Mouse (Mus musculus) stomach, embryonic 15.5 days (tissue): ENCODE measurements around the gene Macrod2. TPM values are rescaled to one million over a fixed set of nuclear protein-coding genes. Genes with fewer than 3 reads are reported as not detected.

ENCODE experiments used
- ATAC-seq: fragments of 200-750 bp; cut with Nextera tagmentation; 2 replicates; pipeline ENCODE4 v1.8.0; 2017; ENCODE audit warnings: low read depth, moderate number of reproducible peaks, moderate TSS enrichment; ENCODE audit not compliant: insufficient read depth, low FRiP score
- H3K27ac ChIP-seq: fragments of 300-500 bp; sonication (generic); 2 replicates; pipeline ENCODE4 v1.5.1; 2015; ENCODE audit warnings: mild to moderate bottlenecking, inconsistent platforms
- H3K27me3 ChIP-seq: fragments of 300-500 bp; sonication (generic); replicated peaks from 2 replicates; pipeline ENCODE4 v1.6.1; 2015; ENCODE audit warnings: inconsistent platforms
- H3K36me3 ChIP-seq: fragments of 300-500 bp; sonication (generic); 2 replicates; pipeline ENCODE4 v1.6.1; 2015; ENCODE audit warnings: inconsistent platforms
- H3K4me1 ChIP-seq: fragments of 300-500 bp; sonication (generic); 2 replicates; pipeline ENCODE4 v1.6.1; 2015; ENCODE audit warnings: inconsistent platforms
- H3K4me2 ChIP-seq: fragments of 300-500 bp; sonication (generic); 2 replicates; pipeline ENCODE4 v1.6.1; 2015; ENCODE audit warnings: mild to moderate bottlenecking, inconsistent platforms
- H3K4me3 ChIP-seq: fragments of 300-500 bp; sonication (generic); replicated peaks from 2 replicates; pipeline ENCODE4 v1.5.1; 2015; ENCODE audit warnings: inconsistent platforms
- H3K9ac ChIP-seq: fragments of 300-500 bp; sonication (generic); 2 replicates; pipeline ENCODE4 v1.6.1; 2015; ENCODE audit warnings: inconsistent platforms
- H3K9me3 ChIP-seq: fragments of 300-500 bp; sonication (generic); 2 replicates; pipeline ENCODE4 v1.6.1; 2016; ENCODE audit warnings: inconsistent platforms
- WGBS: fragments of 180-500 bp; shearing (Covaris S2); methylation state at CpG from one replicate; pipeline ENCODE4 v1.1.7; 2015; 5-methylcytosine and 5-hydroxymethylcytosine counted together
- polyA plus RNA-seq: library from polyadenylated mRNA; unstranded; fragments of >200 nt; fragmentation: Nextera tagmentation; extraction: Ambion mirVana; gene quantifications from 2 replicates; pipeline ENCODE4 v1.2.1, GENCODE M21; 2015

Macrod2 gene
- polyA plus RNA-seq, 1 experiment from 2014 or later, result 40.8 TPM

DNA sequence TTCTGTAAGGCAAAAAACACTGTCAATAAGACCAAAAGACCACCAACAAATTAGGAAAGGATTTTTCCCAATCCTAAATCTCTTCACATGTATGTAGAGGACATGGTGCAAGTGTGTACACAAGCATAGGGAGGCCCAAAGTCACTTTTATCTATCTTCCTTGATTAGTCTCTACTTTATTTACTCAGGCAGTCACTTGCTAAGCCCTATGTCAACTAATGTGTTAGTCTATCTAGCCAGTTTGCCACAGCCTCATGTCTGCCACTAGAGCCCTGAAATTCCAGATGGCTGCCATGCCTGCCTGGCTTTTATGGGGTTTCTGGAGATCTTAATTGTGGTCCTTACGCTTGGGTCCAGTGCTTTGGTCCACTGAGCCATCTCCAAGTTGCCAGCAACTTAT lies 1483.4 kb downstream of the Macrod2 start:
- Histone ChIP-seq H3K36me3 (no peaks in the 10 kb centered on the region), H3K9me3 (no peaks in the 10 kb centered on the region), H3K4me3 (no peak overlapping the region), H3K4me1 (no peaks in the 10 kb centered on the region), H3K27ac (no peak overlapping the region), H3K4me2 (no peak overlapping the region), H3K27me3 (no peaks in the 10 kb centered on the region), H3K9ac (no peak overlapping the region)
- ATAC-seq, result peak; percentile 27; the same call in 1 of the 2 replicates
- 71% methylated on average over 1 of the region's 1 CpGs for WGBS

DNA sequence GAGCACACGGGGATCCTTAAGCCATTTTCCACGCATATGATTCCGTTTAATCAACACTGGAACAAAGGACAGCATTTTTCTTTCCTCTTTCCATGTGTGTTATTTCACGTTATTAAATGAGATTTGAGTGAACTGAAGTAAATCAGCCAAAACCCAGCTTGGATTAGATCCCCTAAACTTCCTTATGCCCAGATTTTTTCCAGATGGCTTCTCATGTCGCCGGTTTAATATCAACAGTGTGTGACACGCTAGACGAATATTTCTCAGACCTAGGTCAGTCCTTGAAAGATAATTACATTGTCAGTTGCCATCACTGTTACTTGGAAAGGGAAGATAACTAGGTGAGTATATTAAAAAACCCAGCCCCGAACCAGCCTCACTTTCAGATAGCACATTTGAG lies 1484.6 kb downstream of the Macrod2 start:
- ATAC-seq, result no peak
- H3K4me2 ChIP-seq, result no peak overlapping the region; the same call in 1 of the 2 replicates

DNA sequence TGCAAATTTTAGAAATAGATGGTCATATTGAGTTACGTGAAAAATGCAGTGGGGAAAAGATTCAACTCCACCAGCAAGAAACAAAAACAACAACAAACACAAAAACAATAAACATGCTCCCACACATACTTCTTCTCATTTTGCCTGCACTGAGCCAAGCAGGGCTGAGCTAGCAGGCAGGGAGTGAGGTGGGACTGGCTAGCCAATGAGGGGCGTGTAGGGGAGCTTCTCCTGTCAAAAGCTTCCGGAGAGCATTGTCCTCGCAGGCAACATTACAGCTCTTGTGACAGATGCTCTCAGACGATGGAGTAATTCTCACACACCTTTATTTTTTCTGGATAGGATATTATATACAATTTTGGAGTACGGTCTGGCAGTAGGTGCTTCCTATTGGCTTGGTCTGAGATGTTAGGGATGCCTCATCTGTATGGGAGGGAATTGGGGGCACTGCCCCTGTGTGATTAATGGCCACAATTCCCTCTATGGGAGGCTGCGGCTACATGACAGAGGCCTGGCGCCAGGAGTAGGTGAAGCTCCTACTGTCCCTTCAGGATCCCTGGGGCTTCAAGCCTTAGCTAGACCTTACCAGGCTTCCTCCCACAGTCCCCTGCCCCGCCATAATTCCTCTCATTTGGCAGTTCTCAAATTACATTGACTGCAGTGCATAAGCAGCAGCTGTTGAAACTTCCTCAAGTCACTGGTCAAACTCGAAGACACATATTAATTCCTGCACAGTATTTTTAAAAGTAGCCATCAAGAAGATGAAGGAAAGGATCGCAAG lies 1491.8 kb downstream of the Macrod2 start:
- no peaks in the 10 kb centered on the region for H3K9me3 ChIP-seq
- no peak overlapping the region for H3K4me2 ChIP-seq
- H3K27ac ChIP-seq, result no peak overlapping the region
- no peak overlapping the region for H3K4me3 ChIP-seq
- no peak for ATAC-seq
- no peaks in the 10 kb centered on the region for H3K27me3 ChIP-seq
- no peaks in the 10 kb centered on the region for H3K36me3 ChIP-seq
- H3K4me1 ChIP-seq, result no peaks in the 10 kb centered on the region
- WGBS, result 66% methylated on average over 11 of the region's 11 CpGs
- H3K9ac ChIP-seq, result no peak overlapping the region

More for the DNA sequence above, 1484.6 kb downstream of the Macrod2 start:
- Histone ChIP-seq H3K4me3 (no peak overlapping the region), H3K27me3 (no peaks in the 10 kb centered on the region), H3K27ac (peak overlapping the region; percentile 51; the same call in 1 of the 2 replicates), H3K4me1 (no peaks in the 10 kb centered on the region), H3K9ac (no peak overlapping the region), H3K9me3 (no peaks in the 10 kb centered on the region), H3K36me3 (no peaks in the 10 kb centered on the region)
- 37% methylated on average over 9 of the region's 9 CpGs for WGBS

DNA sequence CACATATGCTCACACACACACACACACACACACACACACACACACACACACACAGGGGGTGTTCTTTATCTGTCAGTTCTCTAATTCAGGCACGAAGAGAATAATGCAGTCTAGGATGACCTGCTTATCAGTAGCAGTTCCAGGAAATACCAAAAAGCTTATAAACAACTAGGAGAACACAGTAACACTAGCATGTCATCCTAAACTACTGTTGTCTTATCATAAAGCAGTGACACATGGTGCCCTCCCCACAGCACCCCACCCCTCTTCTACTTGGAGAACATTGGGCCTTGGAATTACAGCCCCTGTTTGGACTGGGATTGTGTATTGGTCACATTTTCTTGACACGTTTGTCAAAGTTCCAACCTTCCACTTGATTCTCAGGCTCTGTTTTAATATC lies 1494.4 kb downstream of the Macrod2 start:
- H3K27ac ChIP-seq, result no peak overlapping the region
- no peaks in the 10 kb centered on the region for H3K36me3 ChIP-seq
- ATAC-seq, result no peak
- no peak overlapping the region for H3K9ac ChIP-seq
- no peak overlapping the region for H3K4me2 ChIP-seq
- no peaks in the 10 kb centered on the region for H3K4me1 ChIP-seq
- no peaks in the 10 kb centered on the region for H3K9me3 ChIP-seq
- WGBS, result 56% methylated on average over 2 of the region's 2 CpGs
- no peak overlapping the region for H3K4me3 ChIP-seq
- H3K27me3 ChIP-seq, result no peaks in the 10 kb centered on the region

DNA sequence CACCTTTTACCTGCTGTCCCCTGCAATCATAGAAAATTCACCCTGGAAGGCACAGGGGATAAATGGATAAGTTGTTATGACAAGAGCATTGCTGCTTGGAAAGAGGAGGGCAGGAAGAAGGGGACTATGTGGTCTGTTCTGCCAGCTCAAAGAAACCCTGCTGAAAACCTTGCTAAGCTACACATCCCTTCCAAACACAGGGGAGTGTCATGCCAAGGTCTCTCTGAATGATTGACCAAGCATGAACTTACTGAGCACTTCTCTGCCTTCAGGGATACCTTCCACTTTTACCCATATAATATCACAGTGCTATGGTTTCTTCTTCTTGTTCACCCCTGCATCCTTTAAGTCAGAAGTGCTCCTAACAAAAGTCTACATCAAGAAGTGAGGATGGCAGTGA lies 1502.8 kb downstream of the Macrod2 start:
- Histone ChIP-seq H3K27me3 (no peaks in the 10 kb centered on the region), H3K9ac (no peak overlapping the region), H3K27ac (no peak overlapping the region), H3K4me1 (no peaks in the 10 kb centered on the region), H3K4me2 (no peak overlapping the region), H3K36me3 (no peaks in the 10 kb centered on the region), H3K9me3 (no peaks in the 10 kb centered on the region), H3K4me3 (no peak overlapping the region)
- ATAC-seq, result no peak

DNA sequence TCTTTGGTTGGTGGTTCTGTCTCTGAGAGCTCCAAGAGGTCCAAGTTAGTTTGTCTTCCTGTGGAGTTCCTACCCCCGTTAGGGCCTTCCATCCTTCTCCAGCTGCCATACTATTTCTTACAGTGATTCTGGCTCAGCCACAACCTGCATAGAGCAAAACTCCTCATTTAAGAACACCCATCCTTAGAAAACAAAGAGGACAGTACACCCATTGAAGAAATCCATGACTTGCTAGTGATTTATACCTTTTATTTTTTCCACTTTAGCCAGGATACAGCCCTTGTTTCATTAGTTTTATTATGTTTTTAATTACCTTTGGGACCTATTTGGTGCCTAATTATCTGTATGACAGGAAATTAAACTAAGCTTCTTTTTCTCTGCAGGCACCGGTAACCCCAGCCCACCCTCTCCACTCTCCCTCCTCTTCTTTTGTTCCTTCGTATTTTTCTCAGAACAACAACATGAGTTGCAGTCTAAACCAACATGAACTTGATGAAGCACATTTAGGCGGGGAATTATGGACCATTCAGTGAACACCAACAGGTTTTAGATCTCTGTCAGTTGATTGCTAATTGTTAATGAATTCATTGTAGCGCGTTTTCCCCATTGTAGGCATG lies 1516.8 kb downstream of the Macrod2 start:
- H3K4me1 ChIP-seq, result no peaks in the 10 kb centered on the region
- no peak overlapping the region for H3K4me2 ChIP-seq
- 82% methylated on average over 6 of the region's 6 CpGs for WGBS
- H3K27me3 ChIP-seq, result no peaks in the 10 kb centered on the region
- no peak for ATAC-seq
- no peak overlapping the region for H3K4me3 ChIP-seq
- no peak overlapping the region for H3K9ac ChIP-seq
- H3K27ac ChIP-seq, result no peak overlapping the region
- no peaks in the 10 kb centered on the region for H3K36me3 ChIP-seq
- H3K9me3 ChIP-seq, result no peaks in the 10 kb centered on the region

DNA sequence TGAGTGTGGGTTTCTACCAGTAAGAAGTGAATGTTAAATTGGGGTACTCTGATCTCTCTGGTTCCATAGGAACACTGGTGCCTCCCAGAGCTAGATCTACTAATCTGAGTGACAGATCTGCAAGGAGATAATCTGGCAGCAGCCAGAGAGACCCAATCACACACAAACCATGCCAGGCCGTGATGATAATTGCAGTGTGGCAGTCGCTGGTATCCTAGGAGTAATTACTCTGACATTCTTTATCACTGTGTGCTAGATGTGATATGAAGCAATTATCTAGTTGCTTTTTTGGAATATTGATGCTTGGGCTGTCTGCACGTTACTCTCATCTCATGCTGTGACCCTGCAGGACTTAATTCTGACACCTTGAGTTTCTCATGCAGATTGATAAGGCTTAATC lies 1518.4 kb downstream of the Macrod2 start:
- no peak for ATAC-seq
- H3K36me3 ChIP-seq, result no peaks in the 10 kb centered on the region
- H3K27me3 ChIP-seq, result no peaks in the 10 kb centered on the region
- no peaks in the 10 kb centered on the region for H3K9me3 ChIP-seq
- no peak overlapping the region for H3K9ac ChIP-seq
- no peak overlapping the region for H3K4me3 ChIP-seq
- H3K27ac ChIP-seq, result no peak overlapping the region
- 56% methylated on average over 3 of the region's 3 CpGs for WGBS
- no peak overlapping the region for H3K4me2 ChIP-seq
- H3K4me1 ChIP-seq, result no peaks in the 10 kb centered on the region

DNA sequence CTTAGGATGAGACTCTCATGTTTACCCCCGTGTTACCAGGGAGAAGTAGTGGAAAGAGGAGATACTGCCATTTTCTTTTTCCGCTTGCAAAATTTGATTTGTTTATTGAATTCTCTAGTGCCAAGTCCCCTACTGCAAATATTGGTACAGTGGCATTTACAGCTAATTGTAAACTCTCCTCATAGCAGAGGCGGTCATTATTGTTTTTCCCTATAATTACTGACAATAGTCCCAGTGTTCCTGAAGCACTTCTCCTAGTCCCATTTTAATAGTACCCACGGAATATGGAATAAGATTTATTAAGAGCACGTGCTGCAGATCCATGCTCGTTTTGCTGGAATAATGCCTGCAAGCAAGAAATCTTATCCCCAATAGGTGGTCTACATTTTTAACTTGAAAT lies 1518.8 kb downstream of the Macrod2 start:
- Histone ChIP-seq H3K9ac (no peak overlapping the region), H3K4me1 (no peaks in the 10 kb centered on the region), H3K36me3 (no peaks in the 10 kb centered on the region), H3K9me3 (no peaks in the 10 kb centered on the region), H3K27ac (no peak overlapping the region), H3K27me3 (no peaks in the 10 kb centered on the region), H3K4me3 (no peak overlapping the region), H3K4me2 (no peak overlapping the region)
- ATAC-seq, result no peak
- 68% methylated on average over 6 of the region's 6 CpGs for WGBS

DNA sequence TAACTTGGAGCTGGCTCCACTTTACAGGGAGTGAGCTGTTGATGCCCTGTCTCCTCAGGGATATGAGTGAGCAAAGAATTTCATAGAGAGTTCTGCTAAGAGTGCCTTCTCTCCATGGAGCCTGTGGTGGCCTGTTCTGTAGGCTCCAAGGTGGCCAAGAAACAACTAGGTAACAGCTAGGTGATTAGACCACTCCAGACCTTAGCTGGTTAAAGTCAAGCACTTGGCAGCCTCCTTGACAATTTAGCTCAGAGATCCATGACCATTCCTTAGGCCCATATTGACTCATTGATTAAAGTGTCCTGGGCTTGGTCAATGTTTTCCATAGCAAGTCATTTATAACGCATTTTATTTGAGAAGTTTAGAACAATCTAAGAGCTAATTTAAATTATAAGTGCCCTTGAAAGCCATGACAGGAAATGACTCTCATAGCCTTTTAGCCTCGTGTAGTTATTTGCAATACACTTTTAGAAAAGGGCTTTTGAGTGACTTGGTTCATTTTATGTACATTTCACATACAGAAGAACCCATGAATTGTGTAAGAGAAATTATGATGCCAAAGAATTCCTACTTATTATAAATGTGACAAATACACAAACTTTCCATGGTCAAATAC lies 1525.4 kb downstream of the Macrod2 start:
- 53% methylated on average over 2 of the region's 2 CpGs for WGBS
- no peaks in the 10 kb centered on the region for H3K4me1 ChIP-seq
- H3K9me3 ChIP-seq, result no peaks in the 10 kb centered on the region
- H3K4me2 ChIP-seq, result no peak overlapping the region
- H3K4me3 ChIP-seq, result no peak overlapping the region
- H3K27ac ChIP-seq, result no peak overlapping the region
- H3K36me3 ChIP-seq, result no peaks in the 10 kb centered on the region
- ATAC-seq, result no peak
- H3K9ac ChIP-seq, result no peak overlapping the region
- H3K27me3 ChIP-seq, result no peaks in the 10 kb centered on the region

DNA sequence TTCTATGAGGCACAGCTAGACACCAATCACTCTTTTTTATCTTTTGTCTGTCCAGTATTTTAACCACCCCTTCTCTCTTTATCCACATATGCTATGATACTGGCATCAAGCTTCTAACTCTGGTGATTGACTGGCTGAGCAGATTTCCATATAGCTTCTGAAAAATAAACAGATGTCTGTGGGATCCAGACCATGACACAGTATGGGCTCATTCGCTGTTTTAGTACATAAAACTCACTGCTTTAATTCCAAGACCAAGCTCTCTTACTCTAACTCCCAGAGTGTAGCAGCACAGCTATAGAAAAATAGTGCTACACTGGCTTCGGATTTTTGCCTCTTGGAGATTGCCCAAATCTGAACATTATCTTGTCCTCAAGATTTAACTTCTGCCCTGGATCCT lies 1540.0 kb downstream of the Macrod2 start:
- Histone ChIP-seq H3K36me3 (no peaks in the 10 kb centered on the region), H3K27ac (no peak overlapping the region), H3K9me3 (no peaks in the 10 kb centered on the region), H3K4me1 (no peaks in the 10 kb centered on the region), H3K4me3 (no peak overlapping the region), H3K4me2 (no peak overlapping the region), H3K9ac (no peak overlapping the region), H3K27me3 (no peaks in the 10 kb centered on the region)
- 61% methylated on average over 2 of the region's 2 CpGs for WGBS
- ATAC-seq, result no peak

DNA sequence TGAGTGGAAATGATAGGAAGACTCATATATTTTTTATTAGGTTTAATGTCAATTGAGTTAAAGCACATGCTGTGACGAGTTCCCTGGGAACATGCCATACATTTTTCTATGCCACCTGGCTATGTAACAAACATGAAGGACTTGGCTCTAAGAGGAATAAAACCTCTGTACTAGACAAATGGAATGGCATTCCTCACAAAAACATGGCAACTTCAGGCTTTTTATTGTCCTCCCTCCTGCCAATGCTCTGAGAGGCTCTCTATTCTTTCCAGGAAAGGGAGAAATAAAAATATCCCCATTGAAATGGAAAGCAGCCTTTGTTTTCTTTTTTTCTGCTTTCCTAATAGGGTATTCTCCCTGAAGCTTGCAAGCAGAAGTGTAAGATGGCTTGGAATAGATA lies 1559.7 kb downstream of the Macrod2 start:
- Histone ChIP-seq H3K36me3 (no peaks in the 10 kb centered on the region), H3K4me1 (no peaks in the 10 kb centered on the region), H3K4me2 (no peak overlapping the region), H3K4me3 (no peak overlapping the region), H3K27ac (no peak overlapping the region), H3K27me3 (no peaks in the 10 kb centered on the region), H3K9me3 (no peaks in the 10 kb centered on the region), H3K9ac (no peak overlapping the region)
- 68% methylated on average over 1 of the region's 1 CpGs for WGBS
- ATAC-seq, result no peak

DNA sequence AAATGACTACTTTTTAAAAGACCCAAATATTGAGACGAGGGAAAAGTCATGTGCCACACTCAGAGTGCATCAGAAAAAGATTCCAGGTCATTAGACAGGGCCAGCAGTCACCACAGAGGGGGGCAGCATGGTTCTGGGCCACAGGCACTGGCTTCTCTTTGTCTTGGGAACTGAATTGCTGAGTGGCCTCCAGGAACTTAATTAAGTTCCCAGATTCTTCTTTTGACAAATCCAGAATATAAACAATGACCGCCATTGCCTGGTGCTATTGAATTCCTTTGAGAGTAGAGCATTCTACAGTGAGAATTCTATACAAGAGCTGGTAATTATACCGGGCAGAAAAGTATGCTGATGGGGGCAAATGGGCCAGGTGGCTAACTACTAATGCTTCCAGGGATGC lies 1560.1 kb downstream of the Macrod2 start:
- H3K9ac ChIP-seq, result no peak overlapping the region
- ATAC-seq, result no peak
- no peaks in the 10 kb centered on the region for H3K9me3 ChIP-seq
- WGBS, result 29% methylated on average over 3 of the region's 3 CpGs
- no peak overlapping the region for H3K4me2 ChIP-seq
- no peaks in the 10 kb centered on the region for H3K36me3 ChIP-seq
- H3K4me1 ChIP-seq, result no peaks in the 10 kb centered on the region
- H3K27me3 ChIP-seq, result no peaks in the 10 kb centered on the region
- H3K4me3 ChIP-seq, result no peak overlapping the region
- no peak overlapping the region for H3K27ac ChIP-seq
